ENCODE assay signal across 8 mouse cellular contexts in the genomic region with DNA sequence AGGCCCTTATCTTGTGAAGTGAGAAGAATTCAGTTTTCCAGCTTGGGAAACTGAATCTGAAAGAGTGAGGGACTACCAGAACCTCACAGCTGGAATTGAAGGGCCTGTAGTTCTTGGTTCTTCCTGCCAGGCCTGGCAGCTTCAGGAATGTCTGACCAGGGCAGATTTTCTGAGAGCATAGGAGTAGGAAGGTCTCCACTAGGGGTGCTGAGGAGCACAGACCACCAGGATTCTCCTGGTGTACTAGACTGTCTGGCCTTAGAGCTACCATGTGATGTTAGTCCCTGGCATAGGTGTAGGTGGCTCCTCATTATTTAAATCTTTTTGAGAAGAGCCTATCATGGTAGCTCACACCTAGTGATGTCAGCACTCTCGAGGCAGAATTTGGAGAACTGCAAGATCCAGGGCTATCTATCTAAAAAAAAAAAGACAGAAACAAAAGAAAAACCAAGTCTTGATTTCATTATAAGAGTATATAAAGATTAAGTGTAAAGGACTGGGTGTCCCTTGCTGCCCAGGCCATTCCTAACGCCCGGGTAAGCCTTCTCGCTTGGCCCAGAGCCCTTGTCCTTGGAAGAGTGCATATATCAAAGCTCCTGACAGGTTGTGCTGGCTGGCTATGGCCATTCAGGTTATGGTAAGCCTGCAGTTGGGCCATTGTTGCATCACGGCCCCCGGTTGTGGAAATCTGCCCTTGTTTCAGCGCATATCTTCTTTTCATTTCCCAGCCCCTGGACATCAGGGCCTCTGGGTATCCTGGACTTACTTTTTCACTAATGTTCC. TPM values are rescaled to one million over a fixed set of nuclear protein-coding genes. Genes with fewer than 3 reads are reported as not detected.
DNase-seq lines count a peak whose midpoint lies in the region; ATAC-seq and TF ChIP-seq lines count a peak whose summit lies in the region.

No protein-coding gene starts in this region.

- H3K4me3 ChIP-seq in left cerebral cortex, adult 2 months = no peak overlapping the region
- no peak overlapping the region for H3K4me3 ChIP-seq in heart, embryonic 14.5 days (ENCODE audit: control insufficient read depth in 1 of 2, insufficient read depth in 1 of 2, low read depth in 1 of 2, low read length in 2 of 2)
- no peak overlapping the region for H3K4me3 ChIP-seq in lung, adult 2 months (replicated peaks; ENCODE audit: extremely low read depth, low read depth, low read length)

- peak; percentile 34 for ATAC-seq in common myeloid progenitor, adult 5-6 weeks (replicated peaks; ENCODE audit: low read depth, poor library complexity, severe bottlenecking)
- ATAC-seq in heart, embryonic 14.5 days (ENCODE audit: insufficient number of reproducible peaks, insufficient read depth, low FRiP score, low read depth) = no peak

- no peak overlapping the region for H3K4me2 ChIP-seq in heart, embryonic 14.5 days (ENCODE audit: low read length)

- H3K4me1 ChIP-seq in heart, embryonic 14.5 days (ENCODE audit: control insufficient read depth in 2 of 2, insufficient read depth in 2 of 2, low read length in 2 of 2) = peaks cover 50 to 68% of the 10 kb centered on the region in 2 experiments
- peaks cover 61% of the 10 kb centered on the region for H3K4me1 ChIP-seq in lung, adult 2 months (ENCODE audit: control insufficient read depth, insufficient read depth, low read length)

- peak in 1 of 2 experiments; percentile 53 for DNase-seq in left cerebral cortex, adult 2 months (ENCODE audit: extremely low spot score in 1 of 2, low spot score in 2 of 2)
- DNase-seq in left cerebral cortex, adult 8-10 months (ENCODE audit: low spot score in 2 of 2) = no peak
- DNase-seq in NIH3T3 (ENCODE audit: low read depth) = peak; percentile 61
- DNase-seq in lung, adult 2 months = peak; percentile 65
- DNase-seq in retina, postnatal 1 day = peak; percentile 66
- no peak for DNase-seq in c-Kit-positive CD71-positive TER-119-positive erythroid progenitor cells, embryonic 14.5 days (ENCODE audit: low spot score)

- peaks cover 30% of the 10 kb centered on the region for H3K36me3 ChIP-seq in heart, embryonic 14.5 days (ENCODE audit: control insufficient read depth, insufficient read depth, low read length)

- H3K9ac ChIP-seq in heart, embryonic 14.5 days (ENCODE audit: low read length) = 0 out of 2 replicates have a peak overlapping the region, but pooled peaks have one; percentile 31

- H3K9me3 ChIP-seq in heart, embryonic 14.5 days (ENCODE audit: control insufficient read depth, low read length) = no peaks in the 10 kb centered on the region

- intact Hi-C loops in left cerebral cortex, adult 2 months (cut with DNase I) = no loop called here

- H3K27ac ChIP-seq in left cerebral cortex, adult 2 months = no peak overlapping the region; the same call in 1 of the 2 replicates
- peak overlapping the region in 1 of 2 experiments; percentile 71; a peak in 2 of 4 replicates for H3K27ac ChIP-seq in heart, embryonic 14.5 days (replicated peaks in 1 of 2; ENCODE audit: control insufficient read depth in 1 of 2, insufficient read depth in 1 of 2, low read depth in 2 of 2, low read length in 2 of 2)

- TF ChIP-seq POLR2A in lung, adult 2 months (IDR thresholded peaks at IDR 0.05; ENCODE audit: borderline replicate concordance, extremely low read depth, low read depth, low read length) = no peak

- TF ChIP-seq CTCF in left cerebral cortex, adult 2 months (IDR thresholded peaks at IDR 0.05) = peak; percentile 73
- TF ChIP-seq CTCF in lung, adult 2 months (IDR thresholded peaks at IDR 0.05; ENCODE audit: insufficient read depth, low read length) = peak; percentile 60

- H3K27me3 ChIP-seq in heart, embryonic 14.5 days (ENCODE audit: control insufficient read depth, insufficient read depth, low read length) = no peaks in the 10 kb centered on the region

- WGBS in heart, embryonic 14.5 days = 85% methylated on average over 7 of the region's 7 CpGs
- 48% methylated on average over 7 of the region's 7 CpGs for WGBS in lung, adult 2 months

RNA-seq across cellular contexts. Expression of a gene that starts 13.1 kb away (rescaled TPM):
- total RNA-seq in left cerebral cortex, adult 2 months (2021) = 100 to 1,000 TPM; 117 to 123 TPM
- 100 to 1,000 TPM; 103 to 121 (median 114) TPM for total RNA-seq in left cerebral cortex, adult 8-10 months (2022)
- total RNA-seq in common myeloid progenitor, adult 5-6 weeks (2017) = 35.5 and 41.5 TPM in 2 replicates
- 33.1 and 33.7 TPM in 2 replicates for polyA plus RNA-seq in heart, embryonic 14.5 days (2014; fragmentation: Nextera tagmentation; extraction: Ambion mirVana)
- 127 and 135 TPM in 2 replicates for polyA plus RNA-seq in lung, adult 2 months (2012; rRNA removed)

Comparison
In these comparisons a context has a peak if more than half of its experiments do, and no peak if none do; other contexts are left out.
1. DNase-seq: peak in NIH3T3 (single experiment), lung, adult 2 months (single experiment) and retina, postnatal 1 day (single experiment); none in left cerebral cortex, adult 8-10 months (0 of 2) and c-Kit-positive CD71-positive TER-119-positive erythroid progenitor cells, embryonic 14.5 days (single experiment).